Mouse (Mus musculus): Measurements from ENCODE around the gene Ptgfrn. TPM values are rescaled to one million over a fixed set of nuclear protein-coding genes. Genes with fewer than 3 reads are reported as not detected.

The Ptgfrn gene
- total and polyA plus RNA-seq, 3 experiments: not detected

DNA sequence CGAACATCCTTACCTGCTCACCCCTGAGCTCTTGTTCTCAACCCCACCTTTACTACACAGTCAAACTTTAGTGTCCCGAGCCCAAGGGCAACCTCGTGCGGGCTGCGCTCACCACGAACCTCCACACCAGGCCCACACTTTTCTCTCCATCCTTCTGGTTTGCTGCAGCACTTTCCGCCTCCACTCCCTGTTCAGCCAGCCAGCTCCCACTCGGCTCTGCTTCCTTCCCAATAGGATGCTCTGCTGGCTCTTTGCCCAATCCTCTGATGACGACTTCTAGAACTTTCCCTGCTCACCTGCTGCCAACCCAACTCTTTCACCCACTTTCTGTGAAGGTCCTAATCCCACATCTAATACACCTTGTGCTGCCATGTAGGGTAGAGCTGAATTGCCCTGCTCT is 6.3 kb downstream of the Ptgfrn start:
- Histone ChIP-seq H3K27me3 (ENCODE audit: control insufficient read depth in 1 of 2, insufficient read depth in 2 of 2, low read length in 2 of 2) (no peaks in the 10 kb centered on the region), H3K4me1 (ENCODE audit: control insufficient read depth in 1 of 2, insufficient read depth in 2 of 2, low read length in 2 of 2) (no peaks in the 10 kb centered on the region), H3K36me3 (ENCODE audit: control insufficient read depth in 1 of 2, insufficient read depth in 2 of 2, low read length in 2 of 2) (no peaks in the 10 kb centered on the region), H3K79me2 (ENCODE audit: control insufficient read depth, insufficient read depth, low read length, poor library complexity) (no peaks in the 10 kb centered on the region), H3K9me3 (replicated peaks; ENCODE audit: insufficient read depth, low read length) (no peaks in the 10 kb centered on the region), H3K27ac (ENCODE audit: control insufficient read depth, low read depth, low read length) (no peak overlapping the region), H3K9ac (ENCODE audit: control insufficient read depth, low read depth, low read length, poor library complexity, severe bottlenecking) (no peak overlapping the region), H3K4me3 (ENCODE audit: control insufficient read depth in 1 of 2, insufficient read depth in 1 of 2, low read depth in 2 of 2, low read length in 2 of 2) (no peak overlapping the region)
- TF ChIP-seq SIN3A (IDR thresholded peaks at IDR 0.05; ENCODE audit: low read length) (no peak), MEF2A (IDR thresholded peaks at IDR 0.05; ENCODE audit: extremely low read depth, insufficient replicate concordance, low read depth, low read length, poor library complexity, severe bottlenecking) (no peak), CHD2 (IDR thresholded peaks at IDR 0.05; ENCODE audit: low read length) (no peak), BHLHE40 (IDR thresholded peaks at IDR 0.05; ENCODE audit: borderline replicate concordance, low read depth, low read length) (no peak), CHD1 (IDR thresholded peaks at IDR 0.05; ENCODE audit: low read depth, low read length) (no peak), ZMIZ1 (IDR thresholded peaks at IDR 0.05; ENCODE audit: low read depth, low read length) (no peak), USF1 (IDR thresholded peaks at IDR 0.05; ENCODE audit: low read depth, low read length) (no peak), GATA1 (IDR thresholded peaks at IDR 0.05; ENCODE audit: low read depth, low read length) (no peak)
- DNase-seq (ENCODE audit: low read depth, low spot score): no peak

DNA sequence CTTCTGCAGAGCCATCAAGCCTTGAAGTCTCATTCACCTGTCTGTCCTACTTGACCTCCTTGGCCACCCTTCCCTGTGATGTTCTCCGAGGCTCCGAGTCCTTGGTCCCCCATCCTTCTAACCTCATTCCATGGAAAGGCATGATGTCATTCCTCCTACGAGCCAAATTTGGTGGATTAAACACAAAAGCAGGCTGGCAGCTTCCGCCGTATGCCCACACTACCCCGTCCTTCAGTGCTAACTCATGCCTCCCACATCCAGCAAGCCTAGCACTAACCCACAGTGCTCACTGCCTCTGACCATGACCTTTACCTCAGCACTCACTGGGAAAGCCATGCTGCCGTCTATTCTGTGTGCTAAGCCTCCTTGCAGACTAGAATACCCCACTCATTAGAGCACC is 8.0 kb downstream of the Ptgfrn start:
- no peak for TF ChIP-seq MXI1 (IDR thresholded peaks at IDR 0.05; ENCODE audit: low read depth, low read length)
- TF ChIP-seq RCOR1 (IDR thresholded peaks at IDR 0.05; ENCODE audit: low read depth, low read length): no peak
- TF ChIP-seq POLR2A (IDR thresholded peaks at IDR 0.05; ENCODE audit: control insufficient read depth in 1 of 2, insufficient read depth in 1 of 2, low read depth in 1 of 2, low read length in 2 of 2, poor library complexity in 1 of 2): no peak
- TF ChIP-seq NRF1 (IDR thresholded peaks at IDR 0.05; ENCODE audit: insufficient read depth, low read depth, low read length, poor library complexity, severe bottlenecking): no peak
- no peak for TF ChIP-seq SIN3A (IDR thresholded peaks at IDR 0.05; ENCODE audit: low read length)
- TF ChIP-seq BHLHE40 (IDR thresholded peaks at IDR 0.05; ENCODE audit: borderline replicate concordance, low read depth, low read length): no peak
- TF ChIP-seq MYC (IDR thresholded peaks at IDR 0.05; ENCODE audit: low read depth, low read length): no peak
- TF ChIP-seq MYB (IDR thresholded peaks at IDR 0.05; ENCODE audit: low read depth, low read length): no peak
- no peak for TF ChIP-seq HCFC1 (IDR thresholded peaks at IDR 0.05; ENCODE audit: low read depth, low read length)
- no peak for TF ChIP-seq ZKSCAN1 (IDR thresholded peaks at IDR 0.05; ENCODE audit: low read depth, low read length)
- TF ChIP-seq ETS1 (IDR thresholded peaks at IDR 0.05; ENCODE audit: low read depth, low read length): no peak
- no peak for TF ChIP-seq MAZ (IDR thresholded peaks at IDR 0.05; ENCODE audit: low read depth, low read length)
- TF ChIP-seq CHD2 (IDR thresholded peaks at IDR 0.05; ENCODE audit: low read length): no peak
- TF ChIP-seq ZNF384 (IDR thresholded peaks at IDR 0.05; ENCODE audit: low read depth, low read length): no peak
- TF ChIP-seq TCF12 (IDR thresholded peaks at IDR 0.05; ENCODE audit: low read depth, low read length): no peak
- TF ChIP-seq ELF1 (IDR thresholded peaks at IDR 0.05; ENCODE audit: low read depth, low read length): no peak
- no peak for TF ChIP-seq GABPA (IDR thresholded peaks at IDR 0.05; ENCODE audit: low read depth, low read length)
- TF ChIP-seq MAFK (IDR thresholded peaks at IDR 0.05; ENCODE audit: borderline replicate concordance, low read depth, low read length): no peak
- no peak for TF ChIP-seq USF2 (IDR thresholded peaks at IDR 0.05; ENCODE audit: borderline replicate concordance in 1 of 2, insufficient read depth in 1 of 2, low read depth in 1 of 2, low read length in 2 of 2)
- H3K79me2 ChIP-seq (ENCODE audit: control insufficient read depth, insufficient read depth, low read length, poor library complexity): no peaks in the 10 kb centered on the region
- H3K4me3 ChIP-seq (ENCODE audit: control insufficient read depth in 1 of 2, insufficient read depth in 1 of 2, low read depth in 2 of 2, low read length in 2 of 2): no peak overlapping the region
- H3K4me1 ChIP-seq (ENCODE audit: control insufficient read depth in 1 of 2, insufficient read depth in 2 of 2, low read length in 2 of 2): no peaks in the 10 kb centered on the region
- no peak overlapping the region for H3K9ac ChIP-seq (ENCODE audit: control insufficient read depth, low read depth, low read length, poor library complexity, severe bottlenecking)
- H3K27ac ChIP-seq (ENCODE audit: control insufficient read depth, low read depth, low read length): no peak overlapping the region
- no peak for DNase-seq (ENCODE audit: low read depth, low spot score)
- no peaks in the 10 kb centered on the region for H3K9me3 ChIP-seq (replicated peaks; ENCODE audit: insufficient read depth, low read length)
- no peaks in the 10 kb centered on the region for H3K36me3 ChIP-seq (ENCODE audit: control insufficient read depth in 1 of 2, insufficient read depth in 2 of 2, low read length in 2 of 2)
- no peaks in the 10 kb centered on the region for H3K27me3 ChIP-seq (ENCODE audit: control insufficient read depth in 1 of 2, insufficient read depth in 2 of 2, low read length in 2 of 2)
